Mouse (Mus musculus) lung, adult 2 months (tissue): ENCODE results near the gene Bloc1s1. TPM values are rescaled to one million over a fixed set of nuclear protein-coding genes. Genes with fewer than 3 reads are reported as not detected.

Source experiments
- DNase-seq: peaks from one replicate; pipeline ENCODE4 v3.0.0; 2022
- H3K4me1 ChIP-seq: fragments of 200-500 bp; 2 replicates; pipeline ENCODE4 v1.6.1; 2011; ENCODE audit warnings: low read length; ENCODE audit not compliant: control insufficient read depth, insufficient read depth
- H3K4me3 ChIP-seq: fragments of 200-500 bp; replicated peaks from 2 replicates; pipeline ENCODE3; 2011; ENCODE audit warnings: low read depth, mild to moderate bottlenecking, control low read depth, low read length; ENCODE audit errors: extremely low read depth
- CTCF ChIP-seq: fragments of 200-500 bp; IDR thresholded peaks from 2 replicates; pipeline ENCODE4 v1.5.1; 2011; ENCODE audit warnings: mild to moderate bottlenecking, low read length, control low read depth; ENCODE audit not compliant: insufficient read depth
- POLR2A ChIP-seq: fragments of 200-500 bp; IDR thresholded peaks from 2 replicates; pipeline ENCODE4 v1.6.1; 2011; ENCODE audit warnings: low read depth, mild to moderate bottlenecking, control low read depth, low read length, borderline replicate concordance; ENCODE audit errors: extremely low read depth
- WGBS: fragments of 180-500 bp; shearing (Covaris S2); methylation state at CpG from one replicate; pipeline ENCODE4 v1.1.7; 2018; 5-methylcytosine and 5-hydroxymethylcytosine counted together
- polyA plus RNA-seq: library from polyadenylated mRNA; depleted of rRNA; stranded (reverse); fragments of >200 nt; gene quantifications from 2 replicates; pipeline ENCODE4 v1.2.3, GENCODE M21; 2012; rRNA removed

Bloc1s1 gene
- polyA plus RNA-seq, result 171 and 192 TPM in 2 replicates

- Histone ChIP-seq H3K4me3 (peak within 1 kb of the TSS; percentile 89), H3K4me1 (peaks cover 11% of the 10 kb centered on the region; the same call in 1 of the 2 replicates)
- TF ChIP-seq POLR2A, result no peak
- TF ChIP-seq CTCF, result no peak
- 46% methylated on average over 9 of the region's 9 CpGs for WGBS
- DNase-seq, result no peak
These were observed at the start of gene Bloc1s1 for GRCm38 (mm10) chr10:128923935-128924334. TSS of gene Bloc1s1 (minus strand) at chr10:128924035.

DNA sequence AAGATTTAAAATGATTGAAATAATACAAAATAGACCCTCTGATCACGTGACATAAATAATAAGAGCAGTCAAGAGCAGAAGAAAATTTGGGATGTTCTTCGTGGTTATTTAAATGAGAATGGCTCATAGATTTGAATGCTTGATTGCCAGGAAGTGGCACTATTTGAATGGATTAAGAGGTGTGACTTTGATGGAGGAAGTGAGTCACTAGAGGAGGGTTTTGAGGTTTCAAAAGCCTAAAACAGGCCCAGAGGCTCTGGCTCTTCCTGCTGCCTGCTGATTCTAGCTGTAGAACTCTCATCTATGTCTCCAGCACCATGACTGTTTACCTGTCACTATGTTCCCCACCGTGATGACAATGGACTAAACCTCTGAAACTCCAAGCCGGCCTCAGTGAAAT, 49.0 kb upstream of the Bloc1s1 start:
- DNase-seq, result no peak
- H3K4me3 ChIP-seq, result no peak overlapping the region
- H3K4me1 ChIP-seq, result peaks cover 1% of the 10 kb centered on the region; the same call in 1 of the 2 replicates
- WGBS, result 80% methylated on average over 4 of the region's 4 CpGs
- TF ChIP-seq POLR2A, result no peak
- no peak for TF ChIP-seq CTCF

DNA sequence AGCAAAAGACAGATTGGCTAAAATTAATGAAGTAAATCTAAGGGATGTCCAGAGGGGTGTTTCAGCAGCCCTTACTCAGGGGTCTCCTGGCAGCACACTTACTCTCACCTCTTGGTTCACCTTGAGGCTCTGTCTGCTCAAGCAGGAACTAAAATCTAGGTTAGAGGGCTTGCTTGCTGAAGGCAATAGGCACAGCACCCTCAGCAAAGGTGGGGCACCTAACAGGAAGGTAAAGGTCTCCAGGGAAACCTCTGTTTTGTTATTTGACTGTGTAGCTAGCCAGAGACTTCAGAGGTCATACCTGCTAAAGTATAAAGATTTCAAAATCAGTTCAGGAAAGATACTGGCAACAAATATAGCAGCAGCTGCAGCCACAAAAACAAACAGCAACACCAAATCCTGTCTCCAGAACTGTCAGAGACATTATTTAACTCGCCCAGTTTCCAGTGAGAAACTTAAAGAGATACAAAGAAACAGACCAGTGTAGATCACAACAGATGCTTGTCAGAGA, 47.0 kb upstream of the Bloc1s1 start:
- Histone ChIP-seq H3K4me1 (peaks cover 3% of the 10 kb centered on the region; the same call in 1 of the 2 replicates), H3K4me3 (no peak overlapping the region)
- no peak for DNase-seq
- TF ChIP-seq POLR2A (no peak), CTCF (no peak)
- 40% methylated on average over 1 of the region's 1 CpGs for WGBS

DNA sequence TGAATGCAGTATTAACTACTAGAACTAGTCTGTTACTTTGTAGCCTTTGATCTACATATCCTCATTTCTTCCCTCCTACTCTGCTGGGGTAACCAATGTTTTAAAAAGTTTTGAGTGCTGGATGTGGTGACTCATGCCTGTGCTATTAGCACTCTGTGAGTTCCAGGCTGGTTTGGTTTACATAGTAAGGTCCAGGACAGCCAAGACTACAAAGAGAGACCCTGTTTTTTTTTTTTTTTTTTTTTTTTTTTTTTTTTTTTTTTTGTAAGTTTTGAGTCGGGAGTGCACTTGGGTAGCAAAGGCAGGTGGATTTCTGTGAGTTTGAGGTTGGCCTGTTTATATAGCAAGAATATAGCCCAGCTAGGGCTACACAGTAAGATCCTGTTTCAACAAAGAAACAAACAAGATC, 44.5 kb upstream of the Bloc1s1 start:
- Histone ChIP-seq H3K4me3 (no peak overlapping the region), H3K4me1 (peaks cover 3% of the 10 kb centered on the region; the same call in 1 of the 2 replicates)
- 5% methylated on average over 1 of the region's 1 CpGs for WGBS
- no peak for TF ChIP-seq POLR2A
- no peak for TF ChIP-seq CTCF
- no peak for DNase-seq

DNA sequence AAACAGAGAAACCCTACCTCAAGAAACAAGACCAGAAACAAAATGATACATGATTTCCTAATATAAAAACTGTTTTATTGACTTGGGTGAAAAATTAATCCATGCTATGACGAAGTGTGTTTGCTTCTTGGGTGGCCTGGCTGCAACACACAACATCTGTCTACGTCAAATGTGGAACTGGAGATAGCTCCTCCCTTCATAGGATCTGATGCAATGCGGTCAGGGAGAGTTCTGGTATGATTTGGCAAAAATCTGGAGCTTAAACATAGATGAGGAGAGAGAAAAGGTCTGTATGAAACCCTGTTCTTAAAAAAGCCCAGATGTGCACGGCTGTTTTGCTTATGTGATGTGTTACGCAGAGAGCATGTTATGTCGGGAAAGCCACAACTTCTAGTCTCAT, 42.0 kb upstream of the Bloc1s1 start:
- DNase-seq, result no peak
- WGBS, result 64% methylated on average over 6 of the region's 6 CpGs

DNA sequence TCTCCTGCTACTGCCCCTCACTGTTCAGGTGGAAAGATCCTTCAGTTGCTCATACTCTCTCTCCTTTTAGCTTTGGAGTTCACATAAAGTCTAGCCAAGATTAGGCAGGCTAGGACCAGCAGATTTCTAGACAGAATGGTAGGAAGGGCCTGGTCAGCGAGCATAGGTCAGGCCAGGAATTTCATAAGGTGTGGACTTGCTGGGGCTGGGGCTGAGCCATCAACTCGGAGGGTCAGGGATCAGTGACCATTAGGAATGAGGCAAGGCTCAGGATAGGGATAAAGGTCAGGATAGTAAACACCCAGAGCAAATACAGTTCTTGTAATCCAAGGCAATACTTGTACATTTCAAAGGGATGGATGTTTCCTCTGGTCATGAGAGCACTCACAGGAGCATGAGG, 41.1 kb upstream of the Bloc1s1 start:
- no peak for DNase-seq
- H3K4me3 ChIP-seq, result no peak overlapping the region
- H3K4me1 ChIP-seq, result peaks cover 3% of the 10 kb centered on the region; the same call in 1 of the 2 replicates
- TF ChIP-seq POLR2A (no peak), CTCF (no peak)
- 63% methylated on average over 2 of the region's 2 CpGs for WGBS

More for the DNA sequence above, 42.0 kb upstream of the Bloc1s1 start:
- Histone ChIP-seq H3K4me1 (peaks cover 3% of the 10 kb centered on the region; the same call in 1 of the 2 replicates), H3K4me3 (no peak overlapping the region)
- TF ChIP-seq CTCF (no peak), POLR2A (no peak)

DNA sequence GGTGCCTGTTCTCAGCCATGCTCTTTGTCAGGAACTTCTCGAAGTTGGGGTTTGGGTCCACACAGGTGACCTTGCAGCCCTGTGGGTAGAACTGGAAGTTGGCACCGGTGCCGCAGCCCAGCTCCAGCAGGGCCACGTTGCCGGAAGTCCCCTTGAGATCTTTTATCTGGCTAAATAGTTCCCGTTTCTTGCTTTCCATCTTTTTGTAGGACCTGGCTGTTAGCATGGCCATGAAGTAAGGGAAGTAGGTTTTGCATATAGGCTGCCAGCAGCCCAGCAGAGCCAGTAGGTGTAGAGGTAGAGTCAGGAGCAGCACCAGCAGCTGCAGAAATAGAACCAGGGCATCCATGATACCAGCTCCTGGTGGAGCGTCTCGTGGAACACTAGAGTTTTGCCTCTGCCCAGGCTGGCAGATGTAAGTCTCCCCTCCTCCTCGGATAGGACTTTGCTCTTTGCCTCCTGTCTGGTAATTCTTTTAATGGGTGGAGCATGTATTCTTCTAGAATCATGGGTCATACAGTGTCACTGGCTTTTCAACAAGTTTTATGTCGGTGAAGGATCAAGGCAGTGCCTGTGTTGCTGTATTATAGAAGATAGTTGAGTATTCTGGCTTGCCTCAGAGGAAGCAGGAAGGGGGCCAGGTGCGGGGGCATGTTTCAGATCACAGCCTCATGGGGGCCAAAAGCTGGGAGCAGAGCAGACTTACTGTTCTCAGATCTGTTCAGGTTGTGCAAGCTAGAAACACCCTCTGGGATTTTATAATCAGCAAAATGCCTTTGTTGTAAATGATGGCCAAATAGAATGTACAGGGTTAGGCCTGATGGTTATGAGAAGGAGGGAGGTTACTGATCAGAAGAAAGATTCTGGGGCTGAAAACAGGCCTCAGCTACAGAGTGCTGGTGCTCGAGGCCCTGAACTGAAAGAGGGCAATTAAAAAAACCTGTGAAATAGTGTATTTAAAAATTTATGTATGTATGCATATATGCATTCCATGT, 37.1 kb upstream of the Bloc1s1 start, which contains the start of gene Mettl7b:
Gene Mettl7b (minus strand): TSS at position 399 of the 995 bp plus-strand sequence.
- Histone ChIP-seq H3K4me3 (no peak within 1 kb of the TSS), H3K4me1 (no peaks in the 10 kb centered on the region)
- WGBS, result 73% methylated on average over 12 of the region's 12 CpGs
- DNase-seq, result no peak
- TF ChIP-seq POLR2A (no peak), CTCF (no peak)

GRCm38 (mm10) chr10:128960142-128960541, 36.3 kb upstream of the Bloc1s1 start:
- no peak for DNase-seq
- no peaks in the 10 kb centered on the region for H3K4me1 ChIP-seq
- 78% methylated on average over 4 of the region's 4 CpGs for WGBS
- TF ChIP-seq POLR2A (no peak), CTCF (no peak)
- no peak overlapping the region for H3K4me3 ChIP-seq

DNA sequence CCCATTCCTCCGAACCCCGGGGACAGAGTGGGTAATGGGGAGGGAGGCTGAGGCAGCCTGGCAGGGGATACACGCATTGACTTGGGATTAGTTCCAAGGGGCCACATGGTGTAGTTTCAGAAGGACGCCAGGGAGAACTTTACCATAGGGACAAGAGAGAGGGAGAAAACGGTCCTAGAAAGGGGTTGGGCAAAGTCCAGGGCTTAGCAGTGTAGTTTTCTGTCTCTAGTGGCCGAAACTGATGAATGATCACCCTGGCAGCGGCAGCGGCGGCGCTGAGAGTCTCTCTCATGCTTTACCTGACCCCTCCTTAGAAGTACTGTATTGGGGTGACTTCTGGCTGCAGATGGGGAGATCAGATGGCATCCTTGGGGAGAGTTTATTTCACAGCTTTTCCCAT, 34.5 kb upstream of the Bloc1s1 start:
- H3K4me1 ChIP-seq, result no peaks in the 10 kb centered on the region
- H3K4me3 ChIP-seq, result no peak overlapping the region
- DNase-seq, result no peak
- 80% methylated on average over 10 of the region's 10 CpGs for WGBS
- TF ChIP-seq POLR2A, result no peak
- TF ChIP-seq CTCF, result no peak
